Mouse (Mus musculus): ENCODE results near the gene Rlbp1. TPM values are rescaled to one million over a fixed set of nuclear protein-coding genes. Genes with fewer than 3 reads are reported as not detected.
A peak's percentile ranks its signal among the peaks of the same experiment; 100 is the strongest.

The Rlbp1 gene
- polyA plus RNA-seq, 1 experiment from 2014 or later = 0.31 TPM

GRCm38 (mm10) chr7:79393924-79394323 is 7.1 kb upstream of the Rlbp1 start:
- H3K27ac ChIP-seq = no peak overlapping the region
- no peaks in the 10 kb centered on the region for H3K9me3 ChIP-seq
- H3K27me3 ChIP-seq (ENCODE audit: insufficient read depth, poor library complexity, severe bottlenecking) = no peaks in the 10 kb centered on the region
- H3K36me3 ChIP-seq = peaks cover 5% of the 10 kb centered on the region; the same call in 1 of the 2 replicates
- WGBS = 96% methylated on average over 7 of the region's 7 CpGs
- H3K4me1 ChIP-seq = peaks cover 12% of the 10 kb centered on the region; the same call in 1 of the 2 replicates
- H3K4me3 ChIP-seq = no peak overlapping the region
- DNase-seq (ENCODE audit: low spot score) = no peak

- Histone ChIP-seq H3K9me3 (no peaks in the 10 kb centered on the region), H3K4me3 (peak overlapping the region; percentile 81), H3K36me3 (peaks cover 5% of the 10 kb centered on the region; the same call in 1 of the 2 replicates), H3K27ac (peak overlapping the region; percentile 96), H3K4me1 (peaks cover 12% of the 10 kb centered on the region), H3K27me3 (ENCODE audit: insufficient read depth, poor library complexity, severe bottlenecking) (no peaks in the 10 kb centered on the region)
- DNase-seq (ENCODE audit: low spot score) = no peak
- WGBS = 59% methylated on average over 9 of the region's 9 CpGs
These were observed 6.1 kb upstream of the Rlbp1 start for GRCm38 (mm10) chr7:79392860-79393513.

GRCm38 (mm10) chr7:79391883-79392649 is 5.2 kb upstream of the Rlbp1 start, which contains the start of gene Fanci:
TSS of gene Fanci (plus strand) at chr7:79391929.
- H3K4me3 ChIP-seq = peak within 1 kb of the TSS; percentile 81
- no peaks in the 10 kb centered on the region for H3K9me3 ChIP-seq
- under 1% methylated on average over 44 of the region's 44 CpGs for WGBS
- H3K27me3 ChIP-seq (ENCODE audit: insufficient read depth, poor library complexity, severe bottlenecking) = no peaks in the 10 kb centered on the region
- peaks cover 12% of the 10 kb centered on the region for H3K4me1 ChIP-seq
- H3K36me3 ChIP-seq = peaks cover 5% of the 10 kb centered on the region; the same call in 1 of the 2 replicates
- peak within 1 kb of the TSS; percentile 96 for H3K27ac ChIP-seq
- peak; percentile 95 for DNase-seq (ENCODE audit: low spot score)

- Histone ChIP-seq H3K9me3 (no peaks in the 10 kb centered on the region), H3K4me3 (peak overlapping the region; percentile 81), H3K27me3 (ENCODE audit: insufficient read depth, poor library complexity, severe bottlenecking) (no peaks in the 10 kb centered on the region), H3K4me1 (peaks cover 12% of the 10 kb centered on the region), H3K36me3 (peaks cover 4% of the 10 kb centered on the region; the same call in 1 of the 2 replicates), H3K27ac (peak overlapping the region; percentile 96)
- 14% methylated on average over 3 of the region's 3 CpGs for WGBS
- DNase-seq (ENCODE audit: low spot score) = no peak
These were observed 4.6 kb upstream of the Rlbp1 start for GRCm38 (mm10) chr7:79391471-79391870.

GRCm38 (mm10) chr7:79390141-79390708 is 3.4 kb upstream of the Rlbp1 start:
- Histone ChIP-seq H3K9me3 (no peaks in the 10 kb centered on the region), H3K27me3 (ENCODE audit: insufficient read depth, poor library complexity, severe bottlenecking) (no peaks in the 10 kb centered on the region), H3K27ac (no peak overlapping the region), H3K4me1 (peaks cover 12% of the 10 kb centered on the region), H3K4me3 (no peak overlapping the region), H3K36me3 (no peaks in the 10 kb centered on the region)
- WGBS = 45% methylated on average over 5 of the region's 5 CpGs
- DNase-seq (ENCODE audit: low spot score) = no peak

- 71% methylated on average over 7 of the region's 7 CpGs for WGBS
- Histone ChIP-seq H3K27me3 (ENCODE audit: insufficient read depth, poor library complexity, severe bottlenecking) (0 out of 2 replicates have a peak, but pooled peaks cover 2% of the 10 kb centered on the region), H3K9me3 (no peaks in the 10 kb centered on the region), H3K4me3 (no peak overlapping the region), H3K27ac (no peak overlapping the region), H3K36me3 (no peaks in the 10 kb centered on the region), H3K4me1 (peaks cover 12% of the 10 kb centered on the region)
- no peak for DNase-seq (ENCODE audit: low spot score)
These were observed 1.9 kb upstream of the Rlbp1 start for GRCm38 (mm10) chr7:79388671-79389206.

GRCm38 (mm10) chr7:79387991-79388390 is 1.1 kb upstream of the Rlbp1 start:
- Histone ChIP-seq H3K4me3 (no peak overlapping the region), H3K36me3 (no peaks in the 10 kb centered on the region), H3K27me3 (ENCODE audit: insufficient read depth, poor library complexity, severe bottlenecking) (peaks cover 6% of the 10 kb centered on the region; the same call in 1 of the 2 replicates), H3K27ac (no peak overlapping the region), H3K4me1 (peaks cover 12% of the 10 kb centered on the region), H3K9me3 (no peaks in the 10 kb centered on the region)
- no peak for DNase-seq (ENCODE audit: low spot score)
- whole genome bisulfite sequencing = 46% methylated on average over 7 of the region's 7 CpGs

GRCm38 (mm10) chr7:79387140-79387539 is 292 bp upstream of the Rlbp1 start:
- no peak for DNase-seq (ENCODE audit: low spot score)
- WGBS = 70% methylated on average over 8 of the region's 8 CpGs
- Histone ChIP-seq H3K9me3 (no peaks in the 10 kb centered on the region), H3K4me1 (peaks cover 4% of the 10 kb centered on the region), H3K27ac (no peak overlapping the region), H3K4me3 (no peak overlapping the region), H3K27me3 (ENCODE audit: insufficient read depth, poor library complexity, severe bottlenecking) (peaks cover 6% of the 10 kb centered on the region; the same call in 1 of the 2 replicates), H3K36me3 (no peaks in the 10 kb centered on the region)

- no peak for DNase-seq (ENCODE audit: low spot score)
- H3K27me3 ChIP-seq (ENCODE audit: insufficient read depth, poor library complexity, severe bottlenecking) = peaks cover 13% of the 10 kb centered on the region
- 76% methylated on average over 10 of the region's 10 CpGs for WGBS
- H3K36me3 ChIP-seq = no peaks in the 10 kb centered on the region
- H3K4me3 ChIP-seq = no peak overlapping the region
- H3K4me1 ChIP-seq = 0 out of 2 replicates have a peak, but pooled peaks cover 4% of the 10 kb centered on the region
- no peaks in the 10 kb centered on the region for H3K9me3 ChIP-seq
- no peak overlapping the region for H3K27ac ChIP-seq
These were observed 10.2 kb downstream of the Rlbp1 start for GRCm38 (mm10) chr7:79376516-79377275.

- WGBS = 71% methylated on average over 5 of the region's 5 CpGs
- no peaks in the 10 kb centered on the region for H3K9me3 ChIP-seq
These were observed 11.3 kb downstream of the Rlbp1 start for GRCm38 (mm10) chr7:79375594-79375993.

GRCm38 (mm10) chr7:79374017-79374416 is 12.8 kb downstream of the Rlbp1 start:
- Histone ChIP-seq H3K4me1 (0 out of 2 replicates have a peak, but pooled peaks cover 4% of the 10 kb centered on the region), H3K27me3 (ENCODE audit: insufficient read depth, poor library complexity, severe bottlenecking) (no peaks in the 10 kb centered on the region), H3K36me3 (no peaks in the 10 kb centered on the region), H3K9me3 (no peaks in the 10 kb centered on the region), H3K4me3 (no peak overlapping the region), H3K27ac (no peak overlapping the region)
- no peak for DNase-seq (ENCODE audit: low spot score)

More at GRCm38 (mm10) chr7:79375594-79375993, 11.3 kb downstream of the Rlbp1 start:
- Histone ChIP-seq H3K36me3 (no peaks in the 10 kb centered on the region), H3K27ac (no peak overlapping the region), H3K4me3 (no peak overlapping the region), H3K4me1 (0 out of 2 replicates have a peak, but pooled peaks cover 4% of the 10 kb centered on the region), H3K27me3 (ENCODE audit: insufficient read depth, poor library complexity, severe bottlenecking) (peaks cover 9% of the 10 kb centered on the region; the same call in 1 of the 2 replicates)
- no peak for DNase-seq (ENCODE audit: low spot score)

GRCm38 (mm10) chr7:79371321-79371879 is 15.4 kb downstream of the Rlbp1 start:
- Histone ChIP-seq H3K36me3 (no peaks in the 10 kb centered on the region), H3K27me3 (ENCODE audit: insufficient read depth, poor library complexity, severe bottlenecking) (no peaks in the 10 kb centered on the region), H3K4me1 (0 out of 2 replicates have a peak, but pooled peaks cover 4% of the 10 kb centered on the region), H3K4me3 (no peak overlapping the region), H3K27ac (no peak overlapping the region), H3K9me3 (no peaks in the 10 kb centered on the region)
- peak; percentile 91 for DNase-seq (ENCODE audit: low spot score)
- WGBS = 41% methylated on average over 10 of the region's 10 CpGs
